Mouse (Mus musculus) lung, adult 2 months (tissue): ENCODE measurements at regions not wholly inside any gene's neighbourhood (a gene's known extent, or its start where the extent isn't known, plus 50 kb on each side); places are given as distances from the start of the nearest gene placed in this dataset.

Experiments used
- CTCF ChIP-seq: fragments of 200-500 bp; IDR thresholded peaks from 2 replicates; pipeline ENCODE4 v1.5.1; 2011; ENCODE audit warnings: mild to moderate bottlenecking, low read length, control low read depth; ENCODE audit not compliant: insufficient read depth
- POLR2A ChIP-seq: fragments of 200-500 bp; IDR thresholded peaks from 2 replicates; pipeline ENCODE4 v1.6.1; 2011; ENCODE audit warnings: low read depth, mild to moderate bottlenecking, control low read depth, low read length, borderline replicate concordance; ENCODE audit errors: extremely low read depth

GRCm38 (mm10) chr13:56359554-56359953, 63.2 kb upstream of the Cxcl14 start:
- TF ChIP-seq POLR2A (no peak), CTCF (no peak)
